Mouse (Mus musculus) cerebellum, adult 2 months (tissue): ENCODE results near the gene Slit3.

Experiments
- CTCF ChIP-seq: fragments of 200-500 bp; IDR thresholded peaks from 2 replicates; pipeline ENCODE4 v1.5.1; 2011; ENCODE audit warnings: low read depth, mild to moderate bottlenecking, control low read depth, low read length, moderate library complexity, borderline replicate concordance; ENCODE audit not compliant: insufficient read depth
- POLR2A ChIP-seq: fragments of 200-500 bp; IDR thresholded peaks from 2 replicates; pipeline ENCODE4 v1.6.1; 2011; ENCODE audit warnings: low read length, control low read depth, borderline replicate concordance; ENCODE audit not compliant: insufficient read depth

DNA sequence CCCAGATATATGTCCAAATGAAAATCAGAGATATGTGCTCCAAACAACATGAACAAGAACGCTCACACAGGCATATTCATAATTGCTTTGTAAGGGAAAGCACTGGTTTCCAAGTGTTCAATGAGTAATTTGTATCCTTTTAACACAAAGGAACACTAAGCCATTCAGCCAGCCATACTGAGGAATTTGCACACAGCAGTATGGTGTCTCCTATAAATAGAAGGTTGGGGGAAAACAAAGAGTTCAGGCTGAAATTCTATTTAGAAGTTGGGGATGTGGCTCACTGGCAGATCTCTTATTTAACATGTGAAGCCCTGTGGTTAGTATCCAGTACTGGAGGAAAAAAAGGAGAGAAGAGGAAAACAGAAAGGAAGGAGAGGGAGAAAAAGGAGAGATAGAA, 32.9 kb upstream of the Slit3 start:
- TF ChIP-seq CTCF (no peak), POLR2A (no peak)
